Mouse (Mus musculus): ENCODE measurements at regions not wholly inside any gene's neighbourhood (a gene's known extent, or its start where the extent isn't known, plus 50 kb on each side); places are given as distances from the start of the nearest gene placed in this dataset.
A peak's percentile ranks its signal among the peaks of the same experiment; 100 is the strongest.
"Not testable (repeated sequence)": the region's sequence is repeated elsewhere in the genome, so short reads cannot be mapped to it uniquely, and the experiment has no call there.

GRCm38 (mm10) chr14:87255484-87256208 lies 114.6 kb upstream of the Diaph3 start:
- H3K9me3 ChIP-seq (ENCODE audit: control insufficient read depth, low read length), result no peaks in the 10 kb centered on the region
- H3K27ac ChIP-seq (replicated peaks; ENCODE audit: low read depth, low read length), result no peak overlapping the region
- no peak for TF ChIP-seq POLR2A (IDR thresholded peaks at IDR 0.05; ENCODE audit: borderline replicate concordance, extremely low read depth, insufficient read depth, insufficient read length)
- H3K4me3 ChIP-seq (replicated peaks; ENCODE audit: low read length), result no peak overlapping the region
- ATAC-seq (ENCODE audit: low FRiP score, low read depth), result no peak
- H3K36me3 ChIP-seq (ENCODE audit: control insufficient read depth, insufficient read depth, low read length), result no peaks in the 10 kb centered on the region
- WGBS, result 82% methylated on average over 5 of the region's 5 CpGs
- DNase-seq (ENCODE audit: low spot score), result no peak
- H3K4me1 ChIP-seq (ENCODE audit: control insufficient read depth, insufficient read depth, low read length), result no peaks in the 10 kb centered on the region
- H3K4me2 ChIP-seq (replicated peaks; ENCODE audit: low read depth, low read length, severe bottlenecking), result no peak overlapping the region
- no peaks in the 10 kb centered on the region for H3K27me3 ChIP-seq (ENCODE audit: control insufficient read depth, insufficient read depth, low read length)
- no peak overlapping the region for H3K9ac ChIP-seq (ENCODE audit: low read depth, low read length, severe bottlenecking)

DNA sequence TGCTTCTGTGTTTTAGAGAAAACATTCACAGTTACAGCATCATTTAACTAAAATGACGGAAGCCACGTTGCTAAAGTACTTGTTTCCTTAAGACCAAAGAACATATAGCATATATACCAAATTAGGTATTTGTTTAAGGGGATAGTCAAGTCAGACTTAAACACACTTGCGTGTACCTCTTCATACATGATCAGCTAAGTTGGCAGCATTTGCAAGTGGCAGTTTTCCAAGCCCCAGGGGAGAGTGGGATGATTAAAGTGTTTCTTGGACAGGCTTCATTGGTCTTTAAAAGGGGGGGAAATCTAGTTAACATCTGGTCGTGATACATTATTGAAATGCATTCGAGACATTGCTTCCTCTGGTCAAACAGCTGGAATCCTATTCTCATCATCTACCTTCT lies 120.7 kb upstream of the Diaph3 start:
- Histone ChIP-seq H3K27ac (replicated peaks; ENCODE audit: low read depth, low read length) (no peak overlapping the region), H3K4me2 (replicated peaks; ENCODE audit: low read depth, low read length, severe bottlenecking) (no peak overlapping the region), H3K36me3 (ENCODE audit: control insufficient read depth, insufficient read depth, low read length) (no peaks in the 10 kb centered on the region), H3K4me1 (ENCODE audit: control insufficient read depth, insufficient read depth, low read length) (no peaks in the 10 kb centered on the region), H3K9me3 (ENCODE audit: control insufficient read depth, low read length) (no peaks in the 10 kb centered on the region), H3K4me3 (replicated peaks; ENCODE audit: low read length) (no peak overlapping the region), H3K9ac (ENCODE audit: low read depth, low read length, severe bottlenecking) (no peak overlapping the region), H3K27me3 (ENCODE audit: control insufficient read depth, insufficient read depth, low read length) (no peaks in the 10 kb centered on the region)
- DNase-seq (ENCODE audit: low spot score) (peak; percentile 10), ATAC-seq (ENCODE audit: low FRiP score, low read depth) (no peak)
- 41% methylated on average over 5 of the region's 5 CpGs for WGBS
- no peak for TF ChIP-seq POLR2A (IDR thresholded peaks at IDR 0.05; ENCODE audit: borderline replicate concordance, extremely low read depth, insufficient read depth, insufficient read length)

DNA sequence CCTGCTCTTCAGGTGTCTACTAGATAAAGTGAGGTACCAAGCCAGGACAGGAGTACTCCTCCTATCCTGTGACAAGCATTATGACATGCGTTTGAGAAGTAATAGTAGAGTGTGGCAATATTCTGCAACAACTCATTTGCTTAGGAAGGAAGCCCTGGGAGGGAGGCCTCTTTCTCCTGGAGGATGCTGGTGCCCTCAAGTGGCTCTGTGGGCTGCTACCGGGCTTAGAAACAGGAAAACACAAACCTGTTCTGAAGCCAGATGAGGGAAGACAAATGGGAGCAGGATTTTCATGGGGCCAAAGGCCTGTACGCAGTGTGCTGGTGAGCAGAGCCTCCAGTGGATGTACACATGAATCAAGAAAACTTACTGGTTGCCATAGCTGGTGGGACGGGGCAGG lies 123.8 kb upstream of the Diaph3 start:
- no peaks in the 10 kb centered on the region for H3K36me3 ChIP-seq (ENCODE audit: control insufficient read depth, insufficient read depth, low read length)
- ATAC-seq (ENCODE audit: low FRiP score, low read depth) (no peak), DNase-seq (ENCODE audit: low spot score) (no peak)
- no peak overlapping the region for H3K4me3 ChIP-seq (replicated peaks; ENCODE audit: low read length)
- H3K4me2 ChIP-seq (replicated peaks; ENCODE audit: low read depth, low read length, severe bottlenecking), result no peak overlapping the region
- no peak overlapping the region for H3K27ac ChIP-seq (replicated peaks; ENCODE audit: low read depth, low read length)
- H3K4me1 ChIP-seq (ENCODE audit: control insufficient read depth, insufficient read depth, low read length), result no peaks in the 10 kb centered on the region; the same call in 1 of the 2 replicates
- no peak for TF ChIP-seq POLR2A (IDR thresholded peaks at IDR 0.05; ENCODE audit: borderline replicate concordance, extremely low read depth, insufficient read depth, insufficient read length)
- WGBS, result 85% methylated on average over 4 of the region's 4 CpGs
- H3K9me3 ChIP-seq (ENCODE audit: control insufficient read depth, low read length), result no peaks in the 10 kb centered on the region
- H3K27me3 ChIP-seq (ENCODE audit: control insufficient read depth, insufficient read depth, low read length), result no peaks in the 10 kb centered on the region
- H3K9ac ChIP-seq (ENCODE audit: low read depth, low read length, severe bottlenecking), result no peak overlapping the region

- H3K27ac ChIP-seq (replicated peaks; ENCODE audit: low read depth, low read length), result no peak overlapping the region
- no peak overlapping the region for H3K4me2 ChIP-seq (replicated peaks; ENCODE audit: low read depth, low read length, severe bottlenecking)
- no peaks in the 10 kb centered on the region for H3K36me3 ChIP-seq (ENCODE audit: control insufficient read depth, insufficient read depth, low read length)
- H3K4me3 ChIP-seq (replicated peaks; ENCODE audit: low read length), result no peak overlapping the region
- H3K9me3 ChIP-seq (ENCODE audit: control insufficient read depth, low read length), result no peaks in the 10 kb centered on the region
- H3K9ac ChIP-seq (ENCODE audit: low read depth, low read length, severe bottlenecking), result no peak overlapping the region
- no peaks in the 10 kb centered on the region for H3K27me3 ChIP-seq (ENCODE audit: control insufficient read depth, insufficient read depth, low read length)
- ATAC-seq (ENCODE audit: low FRiP score, low read depth) (no peak), DNase-seq (ENCODE audit: low spot score) (no peak)
- 47% methylated on average over 6 of the region's 6 CpGs for WGBS
- no peaks in the 10 kb centered on the region; the same call in 1 of the 2 replicates for H3K4me1 ChIP-seq (ENCODE audit: control insufficient read depth, insufficient read depth, low read length)
- no peak for TF ChIP-seq POLR2A (IDR thresholded peaks at IDR 0.05; ENCODE audit: borderline replicate concordance, extremely low read depth, insufficient read depth, insufficient read length)
Observed at GRCm38 (mm10) chr14:87266309-87266708, 125.3 kb upstream of the Diaph3 start.

- WGBS, result 89% methylated on average over 8 of the region's 8 CpGs
- not testable (repeated sequence) for DNase-seq (ENCODE audit: low spot score)
Observed at GRCm38 (mm10) chr14:87289266-87289665, 127.2 kb upstream of the Tdrd3 start.

More at GRCm38 (mm10) chr14:87289266-87289665, 127.2 kb upstream of the Tdrd3 start:
- not testable (repeated sequence) for H3K4me1 ChIP-seq (ENCODE audit: control insufficient read depth, insufficient read depth, low read length); H3K9me3 ChIP-seq (ENCODE audit: control insufficient read depth, low read length); H3K9ac ChIP-seq (ENCODE audit: low read depth, low read length, severe bottlenecking); H3K4me2 ChIP-seq (replicated peaks; ENCODE audit: low read depth, low read length, severe bottlenecking); ATAC-seq (ENCODE audit: low FRiP score, low read depth); H3K27ac ChIP-seq (replicated peaks; ENCODE audit: low read depth, low read length); H3K27me3 ChIP-seq (ENCODE audit: control insufficient read depth, insufficient read depth, low read length); H3K36me3 ChIP-seq (ENCODE audit: control insufficient read depth, insufficient read depth, low read length); H3K4me3 ChIP-seq (replicated peaks; ENCODE audit: low read length)
